Mouse (Mus musculus) kidney, embryonic 14.5 days (tissue): Measurements from ENCODE around the gene Ccdc124. TPM values are rescaled to one million over a fixed set of nuclear protein-coding genes. Genes with fewer than 3 reads are reported as not detected.

Source experiments
- ATAC-seq: fragments of 200-750 bp; cut with Nextera tagmentation; 2 replicates; pipeline ENCODE4 v1.8.0; 2017; ENCODE audit warnings: moderate number of reproducible peaks, mild to moderate bottlenecking, moderate TSS enrichment, moderate library complexity; ENCODE audit not compliant: low FRiP score, low TSS enrichment
- H3K27ac ChIP-seq: fragments of 300-500 bp; sonication (generic); 2 replicates; pipeline ENCODE4 v1.5.1; 2014; ENCODE audit warnings: low read depth, mild to moderate bottlenecking, low read length, moderate library complexity, mixed read lengths
- H3K27me3 ChIP-seq: fragments of 300-500 bp; sonication (generic); 2 replicates; pipeline ENCODE4 v1.6.1; 2014; ENCODE audit warnings: mild to moderate bottlenecking, low read length; ENCODE audit not compliant: control insufficient read depth, insufficient read depth
- H3K36me3 ChIP-seq: fragments of 300-500 bp; sonication (generic); 2 replicates; pipeline ENCODE4 v1.6.1; 2014; ENCODE audit warnings: low read length, mixed read lengths; ENCODE audit not compliant: control insufficient read depth, insufficient read depth
- H3K4me1 ChIP-seq: fragments of 300-500 bp; sonication (generic); 2 replicates; pipeline ENCODE4 v1.6.1; 2014; ENCODE audit warnings: low read length, mixed read lengths; ENCODE audit not compliant: control insufficient read depth, insufficient read depth
- H3K4me2 ChIP-seq: fragments of 300-500 bp; sonication (generic); replicated peaks from 2 replicates; pipeline ENCODE4 v1.6.1; 2014; ENCODE audit warnings: low read depth, mild to moderate bottlenecking, low read length
- H3K4me3 ChIP-seq: fragments of 300-500 bp; sonication (generic); 2 replicates; pipeline ENCODE4 v1.5.1; 2014; ENCODE audit warnings: mild to moderate bottlenecking, low read length
- H3K9ac ChIP-seq: fragments of 300-500 bp; sonication (generic); 2 replicates; pipeline ENCODE4 v1.6.1; 2014; ENCODE audit warnings: low read depth, mild to moderate bottlenecking, low read length, moderate library complexity
- H3K9me3 ChIP-seq: fragments of 300-500 bp; sonication (generic); 2 replicates; pipeline ENCODE4 v1.6.1; 2016; ENCODE audit warnings: low read length; ENCODE audit not compliant: control insufficient read depth
- WGBS: fragments of 180-500 bp; shearing (Covaris S2); extraction: QIAGEN DNeasy Blood & Tissue Kit; methylation state at CpG from one replicate; pipeline ENCODE4 v1.1.7; 2014; 5-methylcytosine and 5-hydroxymethylcytosine counted together
- polyA plus RNA-seq: library from polyadenylated mRNA; unstranded; fragments of >200 nt; fragmentation: Nextera tagmentation; extraction: Ambion mirVana; gene quantifications from 2 replicates; pipeline ENCODE4 v1.2.1, GENCODE M21; 2014

Ccdc124 gene
- polyA plus RNA-seq, 1 experiment from 2014 or later = 117 TPM

GRCm38 (mm10) chr8:70892022-70892895, 18.5 kb upstream of the Ccdc124 start, which contains the start of gene Slc5a5:
TSS of gene Slc5a5 (minus strand) at chr8:70892757.
- Histone ChIP-seq H3K9me3 (no peaks in the 10 kb centered on the region), H3K9ac (peak within 1 kb of the TSS; percentile 18; the same call in 1 of the 2 replicates), H3K4me1 (peaks cover 16% of the 10 kb centered on the region), H3K27me3 (peaks cover 32% of the 10 kb centered on the region), H3K27ac (no peak within 1 kb of the TSS), H3K36me3 (peaks cover 29% of the 10 kb centered on the region), H3K4me2 (peak within 1 kb of the TSS; percentile 42), H3K4me3 (peak within 1 kb of the TSS; percentile 31)
- WGBS = 1% methylated on average over 79 of the region's 80 CpGs
- ATAC-seq = no peak

GRCm38 (mm10) chr8:70891356-70891755, 17.6 kb upstream of the Ccdc124 start:
- 7% methylated on average over 21 of the region's 21 CpGs for WGBS
- Histone ChIP-seq H3K4me3 (no peak overlapping the region; the same call in none of the 2 replicates), H3K36me3 (peaks cover 29% of the 10 kb centered on the region), H3K27ac (no peak overlapping the region), H3K9me3 (no peaks in the 10 kb centered on the region), H3K27me3 (peaks cover 32% of the 10 kb centered on the region), H3K9ac (no peak overlapping the region), H3K4me1 (peaks cover 16% of the 10 kb centered on the region), H3K4me2 (no peak overlapping the region; the same call in 1 of the 2 replicates)
- ATAC-seq = 0 out of 2 replicates have a peak, but pooled peaks have one; percentile 5

GRCm38 (mm10) chr8:70890656-70891055, 16.9 kb upstream of the Ccdc124 start:
- Histone ChIP-seq H3K4me2 (no peak overlapping the region), H3K4me1 (peaks cover 14% of the 10 kb centered on the region), H3K4me3 (no peak overlapping the region), H3K27ac (no peak overlapping the region), H3K9ac (no peak overlapping the region), H3K9me3 (no peaks in the 10 kb centered on the region), H3K27me3 (peaks cover 32% of the 10 kb centered on the region), H3K36me3 (peaks cover 22% of the 10 kb centered on the region)
- 88% methylated on average over 5 of the region's 5 CpGs for WGBS
- ATAC-seq = no peak

- no peak for ATAC-seq
- 1% methylated on average over 15 of the region's 18 CpGs for WGBS
- no peak overlapping the region for H3K27ac ChIP-seq
- H3K4me1 ChIP-seq = peaks cover 11% of the 10 kb centered on the region
- H3K4me3 ChIP-seq = no peak overlapping the region
- H3K36me3 ChIP-seq = no peaks in the 10 kb centered on the region
- H3K4me2 ChIP-seq = no peak overlapping the region; the same call in 1 of the 2 replicates
- H3K9ac ChIP-seq = no peak overlapping the region
- H3K27me3 ChIP-seq = peaks cover 25% of the 10 kb centered on the region
- no peaks in the 10 kb centered on the region for H3K9me3 ChIP-seq
Observed at GRCm38 (mm10) chr8:70887669-70888068, 13.9 kb upstream of the Ccdc124 start.

- H3K4me3 ChIP-seq = no peak overlapping the region
- no peaks in the 10 kb centered on the region for H3K36me3 ChIP-seq
- H3K27ac ChIP-seq = no peak overlapping the region
- peaks cover 4% of the 10 kb centered on the region for H3K27me3 ChIP-seq
- H3K4me1 ChIP-seq = peaks cover under 1% of the 10 kb centered on the region; the same call in 1 of the 2 replicates
- no peak overlapping the region for H3K4me2 ChIP-seq
- no peak overlapping the region for H3K9ac ChIP-seq
- whole genome bisulfite sequencing = 11% methylated on average over 12 of the region's 12 CpGs
- no peak for ATAC-seq
- no peaks in the 10 kb centered on the region for H3K9me3 ChIP-seq
Observed at GRCm38 (mm10) chr8:70885612-70886011, 11.9 kb upstream of the Ccdc124 start.

- Histone ChIP-seq H3K27me3 (no peaks in the 10 kb centered on the region), H3K9ac (no peak overlapping the region), H3K4me1 (peaks cover 7% of the 10 kb centered on the region), H3K4me3 (no peak overlapping the region), H3K9me3 (no peaks in the 10 kb centered on the region), H3K4me2 (no peak overlapping the region), H3K36me3 (no peaks in the 10 kb centered on the region), H3K27ac (no peak overlapping the region)
- no peak for ATAC-seq
- WGBS = 92% methylated on average over 10 of the region's 10 CpGs
Observed at GRCm38 (mm10) chr8:70884683-70885082, 10.9 kb upstream of the Ccdc124 start.

- no peak overlapping the region for H3K4me2 ChIP-seq
- no peaks in the 10 kb centered on the region for H3K36me3 ChIP-seq
- no peak overlapping the region for H3K27ac ChIP-seq
- H3K4me1 ChIP-seq = peaks cover 7% of the 10 kb centered on the region
- no peaks in the 10 kb centered on the region for H3K9me3 ChIP-seq
- ATAC-seq = no peak
- H3K4me3 ChIP-seq = no peak overlapping the region
- no peak overlapping the region for H3K9ac ChIP-seq
- 84% methylated on average over 4 of the region's 4 CpGs for WGBS
- H3K27me3 ChIP-seq = no peaks in the 10 kb centered on the region
Observed at GRCm38 (mm10) chr8:70884186-70884585, 10.5 kb upstream of the Ccdc124 start.

GRCm38 (mm10) chr8:70880546-70880945, 6.8 kb upstream of the Ccdc124 start:
- H3K9ac ChIP-seq = no peak overlapping the region
- H3K4me1 ChIP-seq = peaks cover 7% of the 10 kb centered on the region
- H3K4me3 ChIP-seq = no peak overlapping the region
- H3K9me3 ChIP-seq = no peaks in the 10 kb centered on the region
- ATAC-seq = no peak
- no peaks in the 10 kb centered on the region for H3K27me3 ChIP-seq
- H3K27ac ChIP-seq = no peak overlapping the region
- 25% methylated on average over 11 of the region's 11 CpGs for WGBS
- no peaks in the 10 kb centered on the region for H3K36me3 ChIP-seq
- no peak overlapping the region for H3K4me2 ChIP-seq

GRCm38 (mm10) chr8:70880126-70880525, 6.4 kb upstream of the Ccdc124 start:
- no peak for ATAC-seq
- no peaks in the 10 kb centered on the region for H3K36me3 ChIP-seq
- no peak overlapping the region for H3K4me2 ChIP-seq
- no peaks in the 10 kb centered on the region for H3K27me3 ChIP-seq
- H3K27ac ChIP-seq = no peak overlapping the region
- H3K4me1 ChIP-seq = peaks cover 7% of the 10 kb centered on the region
- H3K9me3 ChIP-seq = no peaks in the 10 kb centered on the region
- WGBS = 7% methylated on average over 4 of the region's 4 CpGs
- H3K4me3 ChIP-seq = no peak overlapping the region
- no peak overlapping the region for H3K9ac ChIP-seq
